Mouse (Mus musculus): ENCODE measurements around the gene Fam169b. TPM values are rescaled to one million over a fixed set of nuclear protein-coding genes. Genes with fewer than 3 reads are reported as not detected.
A peak's percentile ranks its signal among the peaks of the same experiment; 100 is the strongest.

Fam169b gene
- polyA plus RNA-seq (2016; fragmentation: Nextera tagmentation; extraction: Ambion mirVana), result 1.6 and 1.8 TPM in 2 replicates

- Histone ChIP-seq H3K36me3 (no peaks in the 10 kb centered on the region), H3K27ac (no peak within 1 kb of the TSS), H3K4me3 (replicated peaks) (no peak within 1 kb of the TSS), H3K27me3 (peaks cover 6% of the 10 kb centered on the region; the same call in 1 of the 2 replicates), H3K9me3 (no peaks in the 10 kb centered on the region), H3K4me2 (no peak within 1 kb of the TSS), H3K4me1 (replicated peaks) (peaks cover 37% of the 10 kb centered on the region), H3K9ac (replicated peaks) (no peak within 1 kb of the TSS)
- no peak for ATAC-seq (ENCODE audit: insufficient number of reproducible peaks, insufficient read depth, low FRiP score, low TSS enrichment, low read depth)
Measured at GRCm38 (mm10) chr7:68273515-68273914, at the start of gene Fam169b. Fam169b (plus strand) TSS chr7:68273839.

GRCm38 (mm10) chr7:68224006-68224405, 49.6 kb upstream of the Fam169b start:
- Histone ChIP-seq H3K9me3 (no peaks in the 10 kb centered on the region), H3K27me3 (no peaks in the 10 kb centered on the region), H3K4me3 (replicated peaks) (no peak overlapping the region), H3K36me3 (peaks cover 83% of the 10 kb centered on the region), H3K9ac (replicated peaks) (no peak overlapping the region), H3K4me2 (no peak overlapping the region), H3K27ac (peak overlapping the region; percentile 80), H3K4me1 (replicated peaks) (peaks cover 47% of the 10 kb centered on the region)
- 69% methylated on average over 5 of the region's 5 CpGs for WGBS
- no peak for ATAC-seq (ENCODE audit: insufficient number of reproducible peaks, insufficient read depth, low FRiP score, low TSS enrichment, low read depth)

- no peak for ATAC-seq (ENCODE audit: insufficient number of reproducible peaks, insufficient read depth, low FRiP score, low TSS enrichment, low read depth)
- 92% methylated on average over 9 of the region's 9 CpGs for WGBS
- no peaks in the 10 kb centered on the region for H3K9me3 ChIP-seq
Measured at GRCm38 (mm10) chr7:68225427-68226054, 48.1 kb upstream of the Fam169b start.

GRCm38 (mm10) chr7:68227021-68227420, 46.6 kb upstream of the Fam169b start:
- H3K4me3 ChIP-seq (replicated peaks), result no peak overlapping the region
- H3K4me2 ChIP-seq, result no peak overlapping the region
- no peaks in the 10 kb centered on the region for H3K9me3 ChIP-seq
- peaks cover 37% of the 10 kb centered on the region for H3K4me1 ChIP-seq (replicated peaks)
- 84% methylated on average over 11 of the region's 11 CpGs for WGBS
- H3K36me3 ChIP-seq, result peaks cover 82% of the 10 kb centered on the region
- no peak overlapping the region for H3K27ac ChIP-seq
- no peak overlapping the region for H3K9ac ChIP-seq (replicated peaks)
- H3K27me3 ChIP-seq, result no peaks in the 10 kb centered on the region
- no peak for ATAC-seq (ENCODE audit: insufficient number of reproducible peaks, insufficient read depth, low FRiP score, low TSS enrichment, low read depth)

More at GRCm38 (mm10) chr7:68225427-68226054, 48.1 kb upstream of the Fam169b start:
- Histone ChIP-seq H3K36me3 (peaks cover 83% of the 10 kb centered on the region), H3K27me3 (no peaks in the 10 kb centered on the region), H3K27ac (0 out of 2 replicates have a peak overlapping the region, but pooled peaks have one; percentile 23), H3K4me3 (replicated peaks) (no peak overlapping the region), H3K4me2 (no peak overlapping the region), H3K9ac (replicated peaks) (no peak overlapping the region), H3K4me1 (replicated peaks) (peaks cover 43% of the 10 kb centered on the region)

- no peaks in the 10 kb centered on the region for H3K27me3 ChIP-seq
- H3K4me1 ChIP-seq (replicated peaks), result peaks cover 33% of the 10 kb centered on the region
- ATAC-seq (ENCODE audit: insufficient number of reproducible peaks, insufficient read depth, low FRiP score, low TSS enrichment, low read depth), result no peak
- H3K36me3 ChIP-seq, result peaks cover 76% of the 10 kb centered on the region
- H3K9ac ChIP-seq (replicated peaks), result no peak overlapping the region
- H3K4me2 ChIP-seq, result no peak overlapping the region
- no peaks in the 10 kb centered on the region for H3K9me3 ChIP-seq
- H3K4me3 ChIP-seq (replicated peaks), result no peak overlapping the region
- H3K27ac ChIP-seq, result peak overlapping the region; percentile 32; the same call in 1 of the 2 replicates
- WGBS, result 82% methylated on average over 4 of the region's 4 CpGs
Measured at GRCm38 (mm10) chr7:68227621-68228020, 46.0 kb upstream of the Fam169b start.

GRCm38 (mm10) chr7:68228491-68228890, 45.1 kb upstream of the Fam169b start:
- ATAC-seq (ENCODE audit: insufficient number of reproducible peaks, insufficient read depth, low FRiP score, low TSS enrichment, low read depth), result no peak
- no peak overlapping the region for H3K4me2 ChIP-seq
- no peak overlapping the region for H3K9ac ChIP-seq (replicated peaks)
- H3K4me3 ChIP-seq (replicated peaks), result no peak overlapping the region
- H3K4me1 ChIP-seq (replicated peaks), result peaks cover 30% of the 10 kb centered on the region
- no peaks in the 10 kb centered on the region for H3K27me3 ChIP-seq
- peak overlapping the region; percentile 32; the same call in 1 of the 2 replicates for H3K27ac ChIP-seq
- WGBS, result 31% methylated on average over 6 of the region's 6 CpGs
- peaks cover 73% of the 10 kb centered on the region for H3K36me3 ChIP-seq
- no peaks in the 10 kb centered on the region for H3K9me3 ChIP-seq

- Histone ChIP-seq H3K9ac (replicated peaks) (no peak overlapping the region), H3K4me1 (replicated peaks) (peaks cover 33% of the 10 kb centered on the region), H3K27ac (no peak overlapping the region), H3K4me2 (no peak overlapping the region), H3K4me3 (replicated peaks) (no peak overlapping the region), H3K36me3 (peaks cover 51% of the 10 kb centered on the region), H3K27me3 (no peaks in the 10 kb centered on the region), H3K9me3 (no peaks in the 10 kb centered on the region)
- ATAC-seq (ENCODE audit: insufficient number of reproducible peaks, insufficient read depth, low FRiP score, low TSS enrichment, low read depth), result no peak
- WGBS, result 93% methylated on average over 9 of the region's 9 CpGs
Measured at GRCm38 (mm10) chr7:68230831-68231230, 42.8 kb upstream of the Fam169b start.

- H3K36me3 ChIP-seq, result peaks cover 36% of the 10 kb centered on the region
- ATAC-seq (ENCODE audit: insufficient number of reproducible peaks, insufficient read depth, low FRiP score, low TSS enrichment, low read depth), result no peak
- no peak overlapping the region for H3K4me3 ChIP-seq (replicated peaks)
- H3K4me2 ChIP-seq, result no peak overlapping the region
- peaks cover 37% of the 10 kb centered on the region for H3K4me1 ChIP-seq (replicated peaks)
- no peaks in the 10 kb centered on the region for H3K27me3 ChIP-seq
- H3K9ac ChIP-seq (replicated peaks), result 0 out of 2 replicates have a peak overlapping the region, but pooled peaks have one; percentile 23
- 91% methylated on average over 5 of the region's 5 CpGs for WGBS
- H3K9me3 ChIP-seq, result no peaks in the 10 kb centered on the region
- peak overlapping the region; percentile 18 for H3K27ac ChIP-seq
Measured at GRCm38 (mm10) chr7:68232521-68232920, 41.1 kb upstream of the Fam169b start.

- no peak overlapping the region for H3K9ac ChIP-seq (replicated peaks)
- no peak overlapping the region for H3K4me3 ChIP-seq (replicated peaks)
- H3K4me1 ChIP-seq (replicated peaks), result peaks cover 26% of the 10 kb centered on the region
- WGBS, result 38% methylated on average over 13 of the region's 13 CpGs
- H3K36me3 ChIP-seq, result peaks cover 28% of the 10 kb centered on the region
- peak overlapping the region; percentile 32; the same call in 1 of the 2 replicates for H3K27ac ChIP-seq
- H3K4me2 ChIP-seq, result no peak overlapping the region
- H3K9me3 ChIP-seq, result no peaks in the 10 kb centered on the region
- no peak for ATAC-seq (ENCODE audit: insufficient number of reproducible peaks, insufficient read depth, low FRiP score, low TSS enrichment, low read depth)
- no peaks in the 10 kb centered on the region for H3K27me3 ChIP-seq
Measured at GRCm38 (mm10) chr7:68233619-68234223, 39.9 kb upstream of the Fam169b start.

- Histone ChIP-seq H3K27me3 (no peaks in the 10 kb centered on the region), H3K4me2 (no peak overlapping the region), H3K36me3 (peaks cover under 1% of the 10 kb centered on the region; the same call in 1 of the 2 replicates), H3K4me3 (replicated peaks) (no peak overlapping the region), H3K27ac (no peak overlapping the region), H3K4me1 (replicated peaks) (peaks cover 30% of the 10 kb centered on the region), H3K9me3 (no peaks in the 10 kb centered on the region), H3K9ac (replicated peaks) (no peak overlapping the region)
- WGBS, result 81% methylated on average over 8 of the region's 8 CpGs
- no peak for ATAC-seq (ENCODE audit: insufficient number of reproducible peaks, insufficient read depth, low FRiP score, low TSS enrichment, low read depth)
Measured at GRCm38 (mm10) chr7:68236817-68237216, 36.8 kb upstream of the Fam169b start.

- 63% methylated on average over 11 of the region's 11 CpGs for WGBS
- Histone ChIP-seq H3K9me3 (no peaks in the 10 kb centered on the region), H3K4me2 (no peak overlapping the region), H3K27ac (no peak overlapping the region), H3K4me3 (replicated peaks) (no peak overlapping the region), H3K27me3 (no peaks in the 10 kb centered on the region), H3K36me3 (no peaks in the 10 kb centered on the region), H3K9ac (replicated peaks) (no peak overlapping the region), H3K4me1 (replicated peaks) (peaks cover 14% of the 10 kb centered on the region)
- ATAC-seq (ENCODE audit: insufficient number of reproducible peaks, insufficient read depth, low FRiP score, low TSS enrichment, low read depth), result no peak
Measured at GRCm38 (mm10) chr7:68239220-68239827, 34.3 kb upstream of the Fam169b start.

Data from limb, embryonic 12.5 days (tissue).